Mouse (Mus musculus): ENCODE measurements at regions not wholly inside any gene's neighbourhood (a gene's known extent, or its start where the extent isn't known, plus 50 kb on each side); places are given as distances from the start of the nearest gene placed in this dataset.

- DNase-seq, result no peak
These were observed 175.7 kb downstream of the Hdgfl1 start for GRCm38 (mm10) chr13:26594313-26594712.

GRCm38 (mm10) chr13:26593750-26594149 lies 176.2 kb downstream of the Hdgfl1 start:
- no peak for DNase-seq

DNA sequence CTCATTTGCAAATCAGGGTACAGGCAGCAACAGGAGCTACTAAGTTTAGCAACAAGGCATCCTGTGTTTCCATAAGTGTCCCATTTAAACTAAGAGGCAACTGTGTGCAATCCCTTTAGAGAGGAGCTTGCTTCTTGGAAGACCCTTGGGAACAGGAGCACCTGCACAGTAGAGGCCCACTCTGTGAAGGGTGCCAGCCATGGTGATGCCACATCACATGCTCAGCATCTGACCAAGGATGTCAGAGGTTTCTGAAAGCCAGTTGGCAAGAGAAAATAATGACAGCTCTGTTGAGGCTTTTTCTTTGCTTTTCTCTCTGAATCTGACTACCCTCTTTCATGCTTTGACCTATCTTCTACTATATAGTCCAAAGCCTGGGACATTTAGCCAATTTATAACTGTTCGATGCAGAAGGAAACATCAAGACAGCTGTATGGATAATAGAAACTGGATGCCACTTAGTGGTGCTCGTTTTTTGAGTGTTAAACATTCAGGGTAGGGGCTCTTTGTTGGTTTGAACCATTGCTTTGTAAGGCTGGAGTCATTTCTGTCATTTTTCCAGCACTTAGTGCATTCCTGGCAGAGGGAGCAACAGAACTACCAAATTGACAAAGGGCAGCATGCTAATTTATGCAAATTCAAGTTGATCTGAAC lies 193.9 kb downstream of the Hdgfl1 start:
- DNase-seq, result no peak

DNA sequence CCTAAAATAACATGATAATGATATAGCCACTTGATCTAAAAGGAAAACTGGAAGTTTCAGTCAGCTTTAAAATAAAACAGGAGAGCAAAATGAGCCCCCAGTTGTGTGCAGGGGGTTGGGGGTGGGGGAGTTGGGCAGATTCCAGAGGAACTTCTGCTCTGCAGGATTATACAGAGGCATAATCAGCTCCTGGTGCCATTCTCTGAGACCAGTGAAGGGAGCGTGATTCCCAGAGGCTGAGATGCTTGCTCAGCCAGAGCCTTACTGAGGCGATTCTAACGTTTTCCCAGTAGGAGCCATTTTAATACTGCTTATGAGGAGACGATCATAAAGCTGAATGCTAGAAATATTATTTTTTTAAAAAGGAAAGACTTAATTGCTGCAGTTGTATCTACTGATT lies 200.5 kb downstream of the Hdgfl1 start:
- DNase-seq, result no peak

DNA sequence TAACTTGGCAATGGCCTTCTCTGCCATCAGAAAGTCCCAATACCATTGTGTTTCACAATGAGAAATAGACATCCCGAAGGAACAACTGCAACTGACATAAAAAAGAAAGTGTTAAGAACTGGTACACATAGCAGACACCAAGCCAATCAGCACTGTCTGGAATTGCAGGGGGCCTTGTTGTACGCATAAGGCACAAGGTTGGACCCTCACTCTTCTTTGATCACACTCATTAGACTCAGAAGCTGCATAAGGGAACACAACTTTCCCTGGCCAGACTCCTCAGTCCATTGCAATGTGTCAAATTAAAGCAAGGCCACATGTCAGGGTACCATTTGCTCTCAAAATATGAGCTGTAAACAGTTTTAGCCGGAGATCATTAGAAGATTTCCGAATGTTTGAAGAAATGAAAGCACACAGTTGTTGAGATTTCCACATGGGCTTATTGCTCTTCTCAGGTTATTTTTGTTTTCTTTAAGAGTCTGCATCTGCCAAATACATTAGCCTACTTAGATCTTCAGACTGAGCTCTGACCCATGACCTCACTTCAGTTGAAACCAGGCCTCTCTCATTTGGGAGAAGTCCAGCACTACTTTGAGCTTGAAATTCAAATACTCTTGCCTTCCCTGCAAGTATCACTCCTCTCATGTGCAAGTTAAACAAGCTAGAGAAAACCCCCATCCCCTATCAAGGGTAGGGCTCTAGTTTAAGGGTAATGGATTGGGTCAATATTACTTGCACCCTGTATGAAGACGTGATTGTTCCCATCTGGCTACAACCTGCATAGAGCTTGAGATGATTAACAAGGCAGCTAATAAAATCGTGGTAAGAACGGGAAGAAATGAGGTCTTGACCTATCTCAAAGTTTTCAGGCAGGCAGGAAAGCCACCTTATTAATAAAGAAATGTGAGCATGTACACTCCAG lies 204.8 kb downstream of the Hdgfl1 start:
- DNase-seq, result no peak

DNA sequence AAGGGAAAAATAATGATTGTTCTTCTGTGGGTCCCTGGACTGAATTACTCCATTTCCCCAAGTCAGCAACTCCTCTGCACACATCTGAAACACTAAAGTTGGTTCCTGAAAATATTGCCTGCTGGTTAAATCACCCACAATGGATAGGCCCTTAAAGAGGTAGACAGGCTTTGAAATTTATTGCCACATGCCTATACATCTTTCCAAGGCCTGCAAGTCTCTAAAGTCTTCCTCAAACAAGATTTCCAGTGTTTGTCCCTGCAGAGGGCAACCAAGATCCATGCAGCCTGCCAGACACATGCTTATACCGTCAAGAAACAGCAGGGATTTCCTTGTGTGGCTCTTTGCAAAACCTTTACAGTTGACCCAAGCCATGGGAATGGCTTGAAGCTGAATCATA lies 211.6 kb downstream of the Hdgfl1 start:
- no peak for DNase-seq

DNA sequence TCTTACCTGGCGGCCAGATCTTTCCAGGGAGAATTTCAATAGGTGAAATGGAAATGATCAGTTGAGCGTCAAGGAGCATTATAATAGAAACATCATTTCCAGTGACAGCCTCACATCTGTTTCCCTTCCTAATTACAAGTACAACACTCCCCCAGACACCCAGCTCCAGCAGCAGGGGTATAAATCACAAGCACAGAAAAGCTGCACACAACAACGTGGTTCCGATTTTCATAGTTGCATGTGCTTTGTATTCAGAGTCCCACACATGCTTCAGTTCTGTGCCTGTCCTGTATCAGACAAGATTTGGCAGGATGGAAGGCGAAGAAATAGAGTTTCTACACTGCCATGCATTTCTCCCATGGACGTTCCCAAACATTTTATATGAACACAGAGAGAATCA lies 215.7 kb downstream of the Hdgfl1 start:
- no peak for DNase-seq

GRCm38 (mm10) chr13:26552122-26552521 lies 217.8 kb downstream of the Hdgfl1 start:
- no peak for DNase-seq

DNA sequence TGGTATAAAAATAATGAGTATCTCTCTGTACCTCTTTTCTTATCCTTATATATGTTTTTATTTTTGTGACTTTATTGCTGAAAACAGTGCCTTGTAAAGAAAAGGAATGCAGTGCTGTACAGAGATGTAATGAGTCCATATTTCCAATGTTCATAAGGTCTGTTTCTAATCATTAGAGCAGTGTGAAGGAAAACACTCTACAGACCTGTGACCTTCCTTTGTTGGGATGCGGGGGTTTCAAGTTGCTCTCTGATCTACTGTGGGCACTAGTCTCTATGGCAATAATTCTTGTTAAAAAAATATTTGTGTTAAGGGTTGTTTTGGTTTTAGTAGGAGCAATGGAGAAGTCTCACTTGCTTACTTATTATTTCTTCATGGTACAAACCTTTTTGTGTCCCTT lies 231.0 kb downstream of the Hdgfl1 start:
- no peak for DNase-seq

DNA sequence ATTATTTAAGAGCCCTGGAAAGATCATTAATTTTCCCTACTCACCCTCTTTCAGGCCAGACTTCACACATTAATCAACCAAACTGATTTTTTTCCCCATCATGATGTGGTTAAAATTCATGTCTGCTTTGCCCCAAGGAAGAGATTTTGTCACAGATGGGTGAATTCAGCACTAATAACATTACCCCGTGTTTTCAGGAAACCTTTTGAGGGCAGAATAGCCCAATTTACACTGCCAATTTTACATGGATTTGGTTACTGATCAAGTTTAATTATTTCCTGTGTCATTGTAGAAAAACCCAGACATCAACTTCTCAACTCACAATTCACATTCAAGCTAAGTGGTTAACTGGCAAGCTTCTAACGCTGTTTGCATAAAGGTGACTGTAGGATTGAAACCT lies 233.4 kb downstream of the Hdgfl1 start:
- no peak for DNase-seq

- DNase-seq, result no peak
These were observed 237.2 kb downstream of the Hdgfl1 start for GRCm38 (mm10) chr13:26532761-26533160.

DNA sequence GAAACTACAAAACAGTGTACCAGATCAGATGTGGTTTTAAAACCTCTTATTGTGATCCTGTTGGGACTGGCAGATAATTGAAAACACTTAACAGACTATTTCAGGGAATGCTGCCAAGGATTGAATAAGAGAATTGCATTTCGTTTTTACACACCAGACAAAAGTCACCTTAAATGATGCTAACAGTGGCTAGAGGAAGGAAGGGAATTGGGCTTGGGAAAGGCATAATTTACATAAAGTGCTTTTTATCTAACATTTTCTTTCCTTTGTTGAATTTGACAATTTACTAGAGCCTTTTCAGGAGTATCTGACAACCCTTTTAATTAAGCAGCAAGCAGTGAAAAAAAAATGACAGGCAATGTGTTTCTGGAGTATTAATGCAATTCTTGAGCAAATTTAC lies 250.9 kb downstream of the Hdgfl1 start:
- no peak for DNase-seq

- DNase-seq, result no peak
These were observed 251.5 kb downstream of the Hdgfl1 start for GRCm38 (mm10) chr13:26518425-26518824.

GRCm38 (mm10) chr13:26517646-26518045 lies 252.3 kb downstream of the Hdgfl1 start:
- no peak for DNase-seq

DNA sequence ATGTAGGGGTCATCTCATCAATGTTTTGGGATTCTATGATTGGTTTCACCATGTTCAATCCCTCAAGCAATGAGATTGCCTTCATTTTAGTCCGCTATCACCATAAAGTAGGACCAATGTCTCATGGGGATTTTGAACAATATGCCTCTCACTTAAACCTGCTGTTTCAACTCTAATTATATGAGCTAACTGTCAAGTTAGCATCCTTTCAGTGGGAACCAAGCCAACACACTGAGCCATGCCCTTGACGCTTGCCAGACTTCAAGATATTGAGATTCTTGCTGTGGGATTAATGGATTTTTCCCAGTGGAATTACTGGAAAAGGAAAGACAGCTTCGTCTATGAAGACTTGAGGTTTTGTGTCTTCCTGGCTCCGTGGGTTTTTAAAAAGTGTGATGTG lies 259.5 kb downstream of the Hdgfl1 start:
- DNase-seq, result no peak

DNA sequence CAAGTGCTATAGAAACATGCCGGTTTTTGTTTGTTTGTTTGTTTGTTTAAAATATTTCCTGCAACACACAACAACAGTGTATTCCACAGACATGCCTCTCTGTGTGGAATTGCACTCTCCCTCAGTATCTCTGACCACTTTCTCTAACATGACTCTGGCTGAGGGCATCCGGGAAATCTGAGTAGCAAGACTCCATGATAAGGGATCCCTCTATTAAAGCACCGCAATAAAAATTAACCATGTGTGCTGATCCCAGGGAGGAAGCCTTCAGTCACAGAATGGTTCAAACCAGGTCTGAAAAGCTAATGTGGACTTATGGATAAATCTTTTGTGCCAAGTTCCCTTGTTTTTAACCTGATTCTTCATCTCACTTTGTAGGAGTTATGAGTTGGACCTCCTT lies 260.1 kb downstream of the Hdgfl1 start:
- DNase-seq, result no peak

DNA sequence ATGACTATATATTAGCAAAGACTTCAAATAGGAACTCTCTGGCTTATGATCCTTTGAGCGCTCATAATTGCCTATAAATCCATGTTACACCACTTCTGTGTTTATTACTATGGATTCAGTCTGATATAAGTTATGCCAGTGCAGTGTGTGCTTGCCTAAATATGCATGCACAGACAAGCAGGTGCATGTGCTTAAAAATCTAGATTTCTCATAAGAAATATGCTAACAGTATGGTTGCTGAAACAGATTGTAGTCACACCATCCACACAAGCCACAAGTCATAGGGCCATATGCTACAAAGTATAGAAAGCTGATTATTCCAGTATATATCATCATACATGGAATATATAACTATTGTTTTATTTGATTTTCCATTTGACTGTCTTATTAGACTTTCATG lies 266.2 kb downstream of the Hdgfl1 start:
- DNase-seq, result no peak

DNA sequence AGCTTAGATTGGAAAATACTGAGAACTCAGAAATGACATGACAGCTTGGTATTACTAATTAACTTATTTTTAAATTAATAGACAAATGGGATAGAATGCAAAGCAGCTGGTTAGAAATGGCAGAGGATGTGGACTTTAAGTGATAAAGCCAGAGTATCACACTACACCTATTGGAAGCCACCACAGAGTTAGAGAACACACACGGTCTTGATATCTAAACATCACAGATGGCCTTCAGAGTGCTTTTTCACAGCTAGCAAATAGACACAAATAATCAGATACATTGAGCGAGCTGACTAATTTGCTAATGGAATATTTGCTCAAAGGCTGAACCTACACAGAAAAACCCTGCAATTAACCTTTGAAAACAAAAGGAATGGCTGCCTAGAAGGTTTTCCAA lies 272.9 kb downstream of the Hdgfl1 start:
- DNase-seq, result no peak

DNA sequence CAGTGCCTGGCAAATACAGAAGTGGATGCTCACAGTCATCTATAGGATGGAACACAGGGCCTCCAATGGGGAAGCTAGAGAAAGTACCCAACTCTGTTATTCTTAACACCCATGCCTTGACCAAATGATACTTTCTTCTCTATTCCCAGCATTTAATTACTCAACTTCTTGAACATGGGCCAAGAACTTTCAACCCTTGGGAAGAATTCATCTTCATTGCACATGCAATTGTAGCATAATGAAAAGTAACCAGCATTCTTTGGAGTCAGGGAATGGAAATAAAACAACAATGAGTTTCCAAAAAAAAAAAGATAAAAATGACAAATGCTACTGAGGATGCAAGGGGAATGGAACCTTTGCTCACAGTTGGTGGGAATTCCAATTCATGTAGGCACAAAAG lies 274.1 kb downstream of the Hdgfl1 start:
- no peak for DNase-seq

DNA sequence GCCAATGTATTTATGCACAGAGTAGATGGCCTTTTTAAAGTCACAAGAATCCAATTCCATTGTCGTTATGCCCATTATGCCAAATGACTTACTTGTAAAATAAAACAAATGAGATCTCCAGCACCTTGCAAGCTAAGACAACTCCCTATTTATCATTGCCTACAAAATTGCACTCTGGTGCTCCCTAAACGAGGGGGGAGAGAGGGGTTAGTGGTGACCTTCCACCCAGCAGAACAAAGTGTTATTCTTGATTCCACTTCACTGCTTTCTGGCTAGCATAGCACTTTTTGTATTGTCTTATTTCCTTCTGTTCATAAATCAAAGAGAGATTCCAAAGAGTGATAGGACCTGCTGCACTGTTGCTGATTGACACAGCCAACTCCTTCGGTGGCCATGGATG lies 300.6 kb downstream of the Hdgfl1 start:
- no peak for DNase-seq

DNA sequence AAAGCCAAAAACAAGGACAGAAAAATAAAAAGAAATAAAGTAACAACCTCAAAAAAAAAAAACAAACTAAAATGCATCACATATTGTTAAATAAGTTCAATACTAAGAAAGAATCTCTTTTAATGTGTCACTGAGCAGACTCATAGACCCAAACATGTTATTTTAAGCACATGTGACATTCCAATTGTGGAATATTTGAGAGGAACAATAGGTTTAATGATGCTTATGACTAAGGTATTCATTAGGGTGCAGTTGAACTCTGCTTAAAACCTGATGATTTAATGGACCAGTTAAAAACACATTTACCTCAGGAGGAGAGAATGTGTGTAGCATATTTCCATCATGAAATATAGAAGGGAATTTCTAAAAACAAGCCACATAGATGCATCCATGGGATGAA lies 302.4 kb downstream of the Hdgfl1 start:
- DNase-seq, result no peak

- no peak for DNase-seq
These were observed 305.4 kb downstream of the Hdgfl1 start for GRCm38 (mm10) chr13:26464523-26464922.

- DNase-seq, result no peak
These were observed 305.9 kb downstream of the Hdgfl1 start for GRCm38 (mm10) chr13:26464096-26464495.

- no peak for DNase-seq
These were observed 312.3 kb downstream of the Hdgfl1 start for GRCm38 (mm10) chr13:26457487-26458253.
